Mouse (Mus musculus): ENCODE data around the gene Ankrd34a.

GRCm38 (mm10) chr3:96566661-96567450 lies 29.6 kb upstream of the Ankrd34a start:
- TF ChIP-seq HCFC1 (IDR thresholded peaks at IDR 0.05; ENCODE audit: low read depth, low read length): no peak
- TF ChIP-seq POLR2A (IDR thresholded peaks at IDR 0.05; ENCODE audit: low read depth, low read length): no peak
- no peak for TF ChIP-seq CTCF (conservative IDR thresholded peaks at IDR 0.05 in 1 of 2, IDR thresholded peaks at IDR 0.05 in 1 of 2; ENCODE audit: low read depth in 2 of 2, low read length in 2 of 2)
- TF ChIP-seq EP300 (IDR thresholded peaks at IDR 0.05; ENCODE audit: low read length): no peak
- no peak for TF ChIP-seq MAX (IDR thresholded peaks at IDR 0.05; ENCODE audit: low read length)
- TF ChIP-seq USF1 (IDR thresholded peaks at IDR 0.05; ENCODE audit: low read depth, low read length): no peak
- TF ChIP-seq RAD21 (IDR thresholded peaks at IDR 0.05; ENCODE audit: low read depth, low read length): no peak
- TF ChIP-seq CHD2 (IDR thresholded peaks at IDR 0.05; ENCODE audit: low read length): no peak
- TF ChIP-seq GABPA (IDR thresholded peaks at IDR 0.05; ENCODE audit: insufficient replicate concordance, low read depth, low read length): no peak
- no peak for TF ChIP-seq BHLHE40 (IDR thresholded peaks at IDR 0.05; ENCODE audit: low read depth, low read length)
- TF ChIP-seq ZNF384 (IDR thresholded peaks at IDR 0.05; ENCODE audit: low read depth, low read length): no peak
- no peak for TF ChIP-seq TCF12 (IDR thresholded peaks at IDR 0.05; ENCODE audit: low read depth, low read length)
- TF ChIP-seq PAX5 (IDR thresholded peaks at IDR 0.05; ENCODE audit: low read length): no peak
- TF ChIP-seq MAFK (IDR thresholded peaks at IDR 0.05; ENCODE audit: insufficient replicate concordance, low read length): no peak

All from CH12.LX (cell line).